ENCODE assay signal across 18 mouse cellular contexts in the genomic region with DNA sequence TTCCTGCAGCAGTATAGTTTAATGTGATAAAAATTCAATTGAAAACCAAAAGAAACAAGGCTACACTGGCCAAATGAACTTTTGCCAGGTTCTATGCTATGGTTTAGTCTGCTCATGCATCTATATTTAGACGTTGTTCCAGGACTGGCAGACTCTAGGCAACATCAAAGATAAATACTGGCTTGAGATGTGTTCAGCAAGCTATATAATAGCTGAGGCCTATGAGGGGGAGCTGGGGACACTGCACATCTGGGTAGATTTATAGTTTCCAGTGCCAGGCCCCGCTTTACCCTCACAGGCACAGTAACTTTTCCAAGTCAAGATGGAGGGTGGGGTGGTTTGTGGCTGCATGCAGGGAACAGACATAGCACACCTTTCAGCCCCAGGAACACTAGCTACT.
DNase-seq lines count a peak whose midpoint lies in the region; ATAC-seq and TF ChIP-seq lines count a peak whose summit lies in the region.
"Had no signal": no experiment of that assay in that cellular context is flagged by ENCODE, and none has a peak within 500 bp of the region (broad histone marks: within the 10 kb centered on the region; RNA-seq: fewer than 3 reads in every experiment).

No protein-coding gene starts in this region.

- H3K4me3 ChIP-seq in heart, embryonic 14.5 days (ENCODE audit: control insufficient read depth in 1 of 2, insufficient read depth in 1 of 2, low read depth in 1 of 2, low read length in 2 of 2) = no peak overlapping the region
- H3K4me3 ChIP-seq in lung, embryonic 15.5 days = no peak overlapping the region
- no peak overlapping the region for H3K4me3 ChIP-seq in embryonic facial prominence, embryonic 14.5 days (ENCODE audit: low read depth, low read length)
- no peak overlapping the region for H3K4me3 ChIP-seq in stomach, postnatal 0 days (ENCODE audit: low read depth, low read length)
- H3K4me3 ChIP-seq: gastrocnemius, adult 2 months; layer of hippocampus, adult 2 months; megakaryocyte, embryonic 14.5 days; neural tube, embryonic 13.5 days had no signal

- peak; percentile 47; the same call in 1 of the 2 replicates for ATAC-seq in heart, embryonic 14.5 days (ENCODE audit: insufficient number of reproducible peaks, insufficient read depth, low FRiP score, low read depth)
- ATAC-seq in lung, embryonic 15.5 days (ENCODE audit: borderline replicate concordance, extremely low read depth, low FRiP score, low TSS enrichment) = peak; percentile 73; the same call in 1 of the 2 replicates
- ATAC-seq in embryonic facial prominence, embryonic 14.5 days (ENCODE audit: low read depth) = 0 out of 2 replicates have a peak, but pooled peaks have one; percentile 44
- 0 out of 2 replicates have a peak, but pooled peaks have one; percentile 33 for ATAC-seq in stomach, postnatal 0 days (ENCODE audit: low FRiP score, low TSS enrichment)
- ATAC-seq: liver, postnatal 0 days had no signal

- H3K4me1 ChIP-seq in heart, embryonic 14.5 days (ENCODE audit: control insufficient read depth in 2 of 2, insufficient read depth in 2 of 2, low read length in 2 of 2) = peaks cover 15 to 34% of the 10 kb centered on the region in 2 experiments
- no peaks in the 10 kb centered on the region for H3K4me1 ChIP-seq in lung, embryonic 15.5 days
- H3K4me1 ChIP-seq in embryonic facial prominence, embryonic 14.5 days (ENCODE audit: control insufficient read depth, insufficient read depth, low read length) = no peaks in the 10 kb centered on the region
- no peaks in the 10 kb centered on the region for H3K4me1 ChIP-seq in stomach, postnatal 0 days (replicated peaks; ENCODE audit: control insufficient read depth, insufficient read depth)
- H3K4me1 ChIP-seq: megakaryocyte, embryonic 14.5 days; neural tube, embryonic 13.5 days had no signal

- TF ChIP-seq CTCF in stomach, postnatal 0 days (IDR thresholded peaks at IDR 0.05; ENCODE audit: low read depth) = no peak

- no peak for DNase-seq in heart, postnatal 4 days
- DNase-seq in lung, postnatal 10 days = no peak
- peak; percentile 55 for DNase-seq in embryonic facial prominence, embryonic 14.5 days (ENCODE audit: low spot score)
- DNase-seq in stomach, postnatal 0 days (ENCODE audit: low spot score) = no peak
- DNase-seq in yolk sac, embryonic 10.5 days (ENCODE audit: low spot score) = no peak
- DNase-seq: cerebellum, adult 9-10 months; forebrain, postnatal 0 days; gastrocnemius, adult 2 months; kidney, adult 18-20 months; kidney, postnatal 10 days; liver, postnatal 0 days; midbrain, embryonic 14.5 days; thymus, adult 2 months had no signal

- peak overlapping the region; percentile 63 to 74 for H3K27ac ChIP-seq in heart, embryonic 14.5 days (replicated peaks in 1 of 2; ENCODE audit: control insufficient read depth in 1 of 2, insufficient read depth in 1 of 2, low read depth in 2 of 2, low read length in 2 of 2)
- H3K27ac ChIP-seq in lung, embryonic 15.5 days = peak overlapping the region; percentile 69
- H3K27ac ChIP-seq in embryonic facial prominence, embryonic 14.5 days (replicated peaks; ENCODE audit: low read depth, low read length) = peak overlapping the region; percentile 58
- H3K27ac ChIP-seq in stomach, postnatal 0 days (replicated peaks) = no peak overlapping the region
- H3K27ac ChIP-seq: gastrocnemius, adult 2 months; layer of hippocampus, adult 2 months; neural tube, embryonic 13.5 days had no signal

- H3K4me2 ChIP-seq in heart, embryonic 14.5 days (ENCODE audit: low read length) = peak overlapping the region; percentile 0; the same call in 1 of the 2 replicates
- no peak overlapping the region for H3K4me2 ChIP-seq in lung, embryonic 15.5 days
- no peak overlapping the region for H3K4me2 ChIP-seq in embryonic facial prominence, embryonic 14.5 days (ENCODE audit: low read depth, low read length)
- H3K4me2 ChIP-seq in stomach, postnatal 0 days (replicated peaks; ENCODE audit: low read depth) = no peak overlapping the region
- H3K4me2 ChIP-seq: neural tube, embryonic 13.5 days had no signal

- no peaks in the 10 kb centered on the region for H3K9me3 ChIP-seq in heart, embryonic 14.5 days (ENCODE audit: control insufficient read depth, low read length)
- H3K9me3 ChIP-seq in lung, embryonic 15.5 days = no peaks in the 10 kb centered on the region
- no peaks in the 10 kb centered on the region for H3K9me3 ChIP-seq in embryonic facial prominence, embryonic 14.5 days (ENCODE audit: control insufficient read depth, low read length)
- no peaks in the 10 kb centered on the region for H3K9me3 ChIP-seq in stomach, postnatal 0 days (ENCODE audit: control insufficient read depth, low read length)
- H3K9me3 ChIP-seq: megakaryocyte, embryonic 14.5 days; neural tube, embryonic 13.5 days had no signal

- H3K9ac ChIP-seq in heart, embryonic 14.5 days (ENCODE audit: low read length) = no peak overlapping the region; the same call in 1 of the 2 replicates
- no peak overlapping the region for H3K9ac ChIP-seq in lung, embryonic 15.5 days
- H3K9ac ChIP-seq in embryonic facial prominence, embryonic 14.5 days (ENCODE audit: low read depth, low read length) = no peak overlapping the region
- H3K9ac ChIP-seq in stomach, postnatal 0 days (ENCODE audit: low read length) = no peak overlapping the region
- H3K9ac ChIP-seq: forebrain, postnatal 0 days; liver, postnatal 0 days; neural tube, embryonic 13.5 days had no signal

- no peaks in the 10 kb centered on the region for H3K27me3 ChIP-seq in heart, embryonic 14.5 days (ENCODE audit: control insufficient read depth, insufficient read depth, low read length)
- no peaks in the 10 kb centered on the region for H3K27me3 ChIP-seq in lung, embryonic 15.5 days
- H3K27me3 ChIP-seq in embryonic facial prominence, embryonic 14.5 days (replicated peaks; ENCODE audit: control insufficient read depth, insufficient read depth, low read length) = no peaks in the 10 kb centered on the region
- H3K27me3 ChIP-seq in stomach, postnatal 0 days (ENCODE audit: control insufficient read depth, insufficient read depth, low read length) = no peaks in the 10 kb centered on the region
- H3K27me3 ChIP-seq: neural tube, embryonic 13.5 days had no signal

- H3K36me3 ChIP-seq in heart, embryonic 14.5 days (ENCODE audit: control insufficient read depth, insufficient read depth, low read length) = peaks cover 43% of the 10 kb centered on the region
- H3K36me3 ChIP-seq in lung, embryonic 15.5 days = peaks cover 33% of the 10 kb centered on the region
- peaks cover 28% of the 10 kb centered on the region for H3K36me3 ChIP-seq in embryonic facial prominence, embryonic 14.5 days (ENCODE audit: control insufficient read depth, insufficient read depth, low read length)
- peaks cover 6% of the 10 kb centered on the region for H3K36me3 ChIP-seq in stomach, postnatal 0 days (ENCODE audit: control insufficient read depth, insufficient read depth, low read length)
- H3K36me3 ChIP-seq: neural tube, embryonic 13.5 days had no signal

- no peak for TF ChIP-seq EP300 in stomach, postnatal 0 days (optimal IDR thresholded peaks at IDR 0.05)

- 33% methylated on average over 2 of the region's 2 CpGs for WGBS in heart, embryonic 14.5 days
- 66% methylated on average over 2 of the region's 2 CpGs for WGBS in lung, embryonic 15.5 days
- 66% methylated on average over 2 of the region's 2 CpGs for WGBS in embryonic facial prominence, embryonic 14.5 days
- WGBS in stomach, postnatal 0 days = 52% methylated on average over 2 of the region's 2 CpGs
